Mouse (Mus musculus): ENCODE data around the gene Mat2a.
"Not testable (repeated sequence)": the region's sequence is repeated elsewhere in the genome, so short reads cannot be mapped to it uniquely, and the experiment has no call there.

The Mat2a gene

DNA sequence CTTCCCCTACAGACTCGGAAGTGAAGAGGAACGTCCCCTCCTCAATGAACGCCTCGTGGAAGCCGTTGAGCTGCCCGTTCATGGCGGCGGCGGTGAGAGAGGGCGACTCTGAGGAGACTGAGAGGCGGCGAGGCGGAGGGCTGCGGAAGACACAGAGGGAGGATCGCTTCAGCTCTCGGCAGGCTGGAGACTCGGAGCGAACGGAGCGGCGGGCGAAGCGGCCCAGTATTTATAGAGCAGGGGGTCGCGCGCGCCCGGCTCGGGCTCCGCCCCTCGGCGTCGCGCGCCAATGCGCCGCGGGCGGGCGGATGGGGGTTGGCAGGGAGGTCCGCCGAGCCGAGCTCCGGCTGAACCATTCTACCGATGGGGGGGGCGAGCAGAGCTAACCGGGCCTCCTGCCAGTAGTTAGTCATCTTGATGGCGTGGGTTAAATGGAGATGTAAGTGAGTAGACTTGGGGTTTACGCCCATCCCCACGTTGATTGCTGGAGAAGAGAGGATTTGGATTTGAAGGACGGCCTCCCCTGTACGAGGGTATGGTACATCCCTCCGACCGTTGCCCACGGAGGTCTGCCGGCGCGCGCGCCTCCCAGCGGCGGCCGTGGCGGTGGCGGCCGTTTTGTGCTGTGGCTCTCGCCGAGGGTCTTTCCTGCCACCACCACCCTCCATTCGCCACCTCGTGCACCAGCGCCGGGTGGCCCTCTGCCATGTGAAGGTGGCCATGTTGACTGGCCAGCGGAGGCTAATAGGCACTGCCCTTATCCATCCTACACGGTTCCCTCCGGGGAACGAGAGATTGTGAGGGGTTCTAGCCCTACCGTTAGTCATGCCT is at the start of gene Mat2a:
Gene Mat2a (minus strand): TSS at position 204 of the 831 bp plus-strand sequence.
- peak; percentile 97 for DNase-seq

DNA sequence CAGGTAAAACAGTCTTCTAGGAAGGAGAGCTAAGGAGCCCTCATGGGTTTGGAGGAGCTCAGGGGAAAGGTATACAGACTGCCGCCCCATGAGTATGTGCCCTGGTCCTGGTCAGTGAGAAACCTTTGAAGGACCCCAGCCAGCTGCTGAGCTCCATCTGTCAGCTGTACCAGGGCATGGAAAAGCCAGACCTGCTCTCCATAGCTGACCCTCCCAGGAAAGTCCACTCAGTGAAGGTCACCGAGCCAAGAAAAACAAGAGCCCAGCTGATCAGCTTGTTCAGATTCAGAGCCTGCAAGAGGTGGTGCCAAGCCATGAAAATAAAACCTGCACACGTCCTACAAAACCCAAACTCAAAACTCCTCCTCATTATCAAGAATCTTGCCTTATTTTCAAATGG is 49.5 kb upstream of the Mat2a start:
- no peak for DNase-seq

DNA sequence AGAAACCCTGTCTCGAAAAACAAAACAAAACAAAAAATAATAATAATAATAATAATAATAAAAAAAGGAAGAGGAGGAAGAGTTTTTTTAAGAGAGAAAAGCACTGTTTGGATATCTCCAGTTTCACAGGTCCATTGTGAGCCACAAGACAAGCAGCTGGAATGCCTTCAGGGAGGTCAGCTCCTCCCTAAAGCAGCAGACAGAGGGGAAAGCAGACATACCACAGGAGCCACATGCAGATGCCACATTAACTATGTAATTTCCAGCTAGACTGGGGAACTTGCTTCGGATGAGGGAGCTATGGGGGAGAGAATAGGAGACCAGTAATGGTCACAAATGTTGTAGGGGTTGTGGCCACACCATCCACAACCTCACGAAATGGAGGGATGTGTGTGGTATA is 47.9 kb upstream of the Mat2a start:
- no peak for DNase-seq

DNA sequence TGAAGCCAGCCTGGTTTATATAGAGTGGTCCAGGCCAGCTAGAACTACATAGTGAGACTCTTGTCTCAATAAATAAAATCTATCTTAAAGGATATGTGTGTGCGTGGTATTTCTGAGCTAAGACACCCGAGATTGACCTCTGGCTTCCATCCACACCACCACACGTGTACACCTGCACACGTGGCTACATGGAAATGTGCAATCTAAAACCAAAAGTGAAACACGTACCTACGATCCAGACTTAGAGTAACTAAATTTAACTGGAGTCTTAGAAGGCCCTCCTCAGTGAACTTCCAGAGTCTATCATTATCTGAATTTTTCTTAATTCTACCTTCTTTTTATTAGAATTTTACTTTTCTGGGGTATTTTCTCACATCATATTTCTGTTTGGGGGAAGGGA is 46.9 kb upstream of the Mat2a start:
- DNase-seq: no peak

DNA sequence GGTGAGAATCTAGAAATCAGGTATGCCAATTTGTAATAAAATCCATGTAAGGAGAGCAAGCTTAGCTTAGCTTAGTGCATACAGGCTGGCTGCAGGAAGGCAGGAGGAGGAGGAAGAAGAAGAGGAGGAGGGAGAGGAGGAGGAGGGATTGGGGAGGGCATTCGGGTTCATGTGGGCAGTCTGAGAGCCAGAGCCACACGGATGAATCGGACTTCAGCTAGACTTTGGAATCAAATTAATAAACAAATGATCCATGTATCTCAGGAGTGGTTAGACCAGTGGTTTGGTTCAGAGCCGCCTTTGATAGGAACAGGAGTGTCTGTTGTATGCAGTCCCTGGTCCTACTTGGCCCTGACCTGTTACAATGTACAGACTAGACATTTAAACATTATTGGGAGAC is 45.5 kb upstream of the Mat2a start:
- no peak for DNase-seq

DNA sequence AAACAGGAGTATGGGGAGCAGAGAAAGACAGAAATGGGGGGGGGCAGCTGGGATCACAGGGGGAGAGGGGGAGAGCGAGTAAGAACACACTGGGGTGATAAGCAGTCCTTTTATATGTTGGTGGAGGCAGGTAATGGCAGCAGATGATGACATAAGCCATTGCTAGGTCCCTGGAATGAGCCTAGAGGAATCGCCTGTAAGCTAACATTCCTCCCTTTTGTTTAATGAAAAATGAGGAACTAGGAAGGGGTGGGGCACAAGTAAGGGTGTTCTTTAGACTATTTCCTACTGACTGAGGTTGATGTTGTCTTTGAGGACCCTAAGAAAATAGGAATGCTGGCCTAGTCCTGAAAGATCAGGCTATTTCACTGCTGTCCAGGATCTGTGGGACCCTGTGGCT is 42.8 kb upstream of the Mat2a start:
- no peak for DNase-seq

DNA sequence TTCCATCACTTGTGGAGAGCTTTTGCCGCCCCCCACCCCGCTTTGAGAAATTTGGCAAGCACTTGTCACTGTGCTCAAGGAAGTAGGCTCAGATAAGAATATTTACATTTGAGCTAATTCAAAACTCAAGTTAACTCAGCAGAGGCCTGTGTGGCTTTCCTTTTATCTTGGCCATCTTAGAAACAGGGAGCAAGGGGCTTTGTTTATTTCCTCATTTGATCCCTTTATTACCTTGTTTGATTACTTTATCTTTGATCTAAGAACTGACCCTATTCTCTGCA is 41.0 kb upstream of the Mat2a start:
- no peak for DNase-seq

DNA sequence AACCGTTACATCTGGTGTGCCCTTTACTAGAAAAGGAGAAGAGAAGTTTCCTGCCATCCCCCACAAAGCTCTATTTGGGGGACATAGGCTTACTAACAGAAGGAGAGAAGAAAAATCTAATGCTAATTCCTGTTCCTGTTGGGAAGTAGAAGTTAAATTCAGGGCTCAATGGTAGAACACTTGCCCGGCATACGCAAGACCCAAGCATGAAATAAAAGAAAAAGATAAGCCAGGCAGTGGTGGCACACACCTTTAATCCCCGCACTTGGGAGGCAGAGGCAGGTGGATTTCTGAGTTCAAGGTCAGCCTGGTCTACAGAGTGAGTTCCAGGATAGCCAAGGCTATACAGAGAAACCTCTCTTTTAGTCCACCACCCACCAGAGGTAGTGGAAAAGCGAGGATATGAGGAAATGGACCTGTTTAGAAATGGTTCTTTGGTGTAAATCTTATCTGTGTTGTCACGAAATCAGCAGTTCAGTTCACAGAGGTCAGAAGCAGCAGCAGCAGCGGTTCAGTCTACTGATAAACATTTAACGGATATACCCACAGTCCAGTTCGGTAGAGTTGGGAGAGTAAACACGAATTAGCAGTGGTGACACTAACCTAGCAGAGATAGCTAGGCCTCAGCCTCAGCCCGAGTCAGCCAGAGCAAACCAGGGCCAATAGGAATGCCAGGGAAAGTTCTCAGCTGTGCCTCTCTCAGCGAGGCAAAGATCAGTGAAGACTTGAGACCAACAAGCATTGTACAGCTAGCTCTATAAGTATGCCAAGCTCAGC is 40.5 kb upstream of the Mat2a start:
- no peak for DNase-seq

DNA sequence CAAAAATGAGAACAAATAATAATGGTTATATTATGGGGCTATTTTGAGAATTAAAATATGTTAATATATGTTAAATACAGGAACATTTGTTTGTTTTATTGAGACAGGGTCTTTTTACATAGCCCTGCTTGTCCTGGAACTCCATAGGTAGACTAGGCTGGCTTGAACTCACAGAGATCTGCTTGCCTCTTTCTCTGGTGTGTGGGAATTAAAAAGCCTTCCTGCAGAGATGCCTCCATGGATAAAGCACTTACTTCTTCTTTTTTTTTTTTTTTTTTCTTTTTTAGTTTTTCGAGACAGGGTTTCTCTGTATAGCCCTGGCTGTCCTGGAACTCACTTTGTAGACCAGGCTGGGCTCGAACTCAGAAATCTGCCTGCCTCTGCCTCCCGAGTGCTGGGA is 39.3 kb upstream of the Mat2a start:
- not testable (repeated sequence) for DNase-seq

DNA sequence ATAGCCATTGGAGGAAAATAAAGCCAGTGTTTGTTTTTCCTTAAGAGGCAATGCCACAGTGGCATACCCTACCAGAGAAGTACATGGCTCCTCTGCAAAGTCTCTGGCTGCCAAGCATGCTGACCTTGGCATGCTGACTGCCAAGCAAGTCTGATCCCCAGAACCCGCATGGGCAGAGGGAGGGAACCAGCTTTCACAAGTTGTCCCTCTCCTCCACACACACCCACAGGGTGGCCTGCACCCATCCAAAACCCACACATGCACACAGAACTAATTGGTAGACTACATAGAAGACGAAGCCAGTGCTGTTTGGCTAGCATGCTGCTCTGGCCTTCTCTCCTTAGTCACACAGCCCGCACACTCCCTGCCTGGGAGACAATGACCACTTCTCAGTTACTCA is 38.3 kb upstream of the Mat2a start:
- no peak for DNase-seq

DNA sequence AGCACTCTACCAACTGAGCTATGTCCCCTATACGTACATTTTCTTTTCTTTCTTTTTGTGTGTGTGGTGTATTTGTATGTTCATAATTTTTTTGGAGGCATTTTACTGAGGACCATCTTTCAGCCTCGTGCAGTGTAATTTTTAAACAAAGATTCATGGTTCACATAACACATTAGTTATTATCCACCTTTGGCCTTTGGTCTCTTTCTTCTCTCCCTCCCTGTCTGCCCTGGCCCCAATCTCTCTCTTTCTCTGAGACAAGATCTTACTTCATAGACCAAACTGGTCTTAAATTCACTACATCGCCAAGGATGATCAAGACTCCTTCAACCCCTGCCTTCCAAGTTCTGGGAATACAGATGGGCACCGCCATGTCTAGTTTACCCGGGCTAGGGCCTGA is 37.5 kb upstream of the Mat2a start:
- no peak for DNase-seq

DNA sequence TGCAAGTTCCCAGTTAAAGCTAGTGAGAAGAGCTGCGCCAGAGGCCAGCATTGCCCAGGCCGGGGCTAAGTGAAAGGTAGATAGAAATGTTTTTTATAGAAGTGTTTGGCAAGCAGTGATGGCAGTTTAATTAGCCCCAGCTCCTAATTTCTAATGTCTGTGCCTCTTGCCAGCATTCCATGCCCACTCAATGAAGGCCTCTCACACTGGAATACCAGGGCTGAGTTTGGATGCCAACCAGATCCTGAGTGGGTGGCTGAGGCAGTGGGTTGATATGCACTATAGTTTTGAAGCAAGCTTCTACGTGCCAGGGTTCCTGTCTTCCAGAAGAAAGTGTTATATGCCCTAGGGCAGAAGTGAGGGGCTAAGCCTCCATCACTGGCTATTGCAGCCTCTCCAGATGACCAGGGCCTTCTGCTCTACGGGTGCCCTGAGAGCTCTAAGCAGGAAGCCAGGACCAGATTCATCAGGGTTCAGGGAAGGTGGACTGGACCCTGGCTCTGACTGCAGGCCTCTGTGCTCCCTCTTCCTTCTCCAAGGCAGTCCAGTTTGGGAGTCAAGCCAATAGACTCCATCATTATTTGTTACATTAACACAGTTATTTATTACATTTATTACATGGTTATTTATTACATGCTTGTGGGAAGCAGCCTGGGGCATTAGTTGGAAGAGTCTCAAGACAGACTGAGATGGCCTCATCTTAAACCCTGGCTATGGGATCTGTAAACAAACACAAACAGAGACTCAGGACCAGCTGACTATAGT is 36.0 kb upstream of the Mat2a start:
- DNase-seq: no peak

DNA sequence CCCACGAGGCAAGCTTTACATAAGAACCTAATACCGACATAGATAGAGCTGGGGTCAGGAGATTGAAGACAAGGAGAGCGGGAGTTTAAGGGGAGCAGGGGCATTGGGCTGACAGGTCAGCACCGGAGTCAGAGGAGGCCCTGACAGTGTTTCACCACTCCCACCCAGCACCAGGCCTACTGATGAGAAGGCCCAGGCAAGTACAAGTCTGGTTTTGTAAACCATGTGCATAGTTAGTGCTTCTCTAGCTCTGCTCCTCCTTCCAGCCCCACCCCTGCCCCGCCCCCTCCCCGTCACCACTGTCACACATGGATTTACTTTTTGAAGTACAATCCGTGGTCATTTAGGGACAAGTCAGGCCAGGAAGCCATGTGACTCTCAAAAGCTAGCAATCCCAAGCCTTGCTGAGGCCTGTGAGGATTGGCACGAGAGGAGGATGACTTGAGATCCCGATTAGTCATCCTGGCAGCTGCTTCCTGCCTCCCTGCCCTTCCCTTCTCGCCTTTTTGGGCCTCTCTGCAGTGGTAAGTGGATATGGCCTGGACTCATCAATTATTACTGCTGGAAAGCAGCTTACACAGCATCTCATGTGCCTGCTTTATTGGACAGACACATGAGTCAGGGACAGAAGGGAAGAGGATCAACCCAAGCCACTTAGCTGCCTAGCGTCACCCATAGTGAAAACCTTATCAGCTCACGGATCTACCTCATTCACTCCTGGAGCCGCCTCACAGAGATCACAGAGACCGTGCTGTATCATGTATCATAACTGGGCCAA is 34.1 kb upstream of the Mat2a start:
- DNase-seq: no peak

DNA sequence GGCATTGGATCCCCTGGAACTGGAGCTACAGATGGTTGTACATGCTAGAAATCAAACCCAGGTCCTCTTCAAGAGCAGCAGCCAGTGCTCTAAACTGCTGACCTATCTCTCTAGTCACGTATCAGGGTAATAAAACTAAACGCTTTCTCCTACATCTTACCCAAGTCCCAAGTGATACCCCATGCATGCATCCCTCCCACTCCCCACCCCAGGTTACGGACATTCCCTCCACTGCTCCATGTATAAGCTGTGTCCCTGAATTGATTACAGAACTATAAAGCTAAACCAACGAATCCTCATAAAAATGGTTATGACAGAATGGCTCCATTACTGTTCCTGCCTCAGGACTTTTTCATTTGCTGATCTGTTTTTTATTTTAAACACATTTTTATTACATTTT is 26.8 kb upstream of the Mat2a start:
- DNase-seq: no peak

DNA sequence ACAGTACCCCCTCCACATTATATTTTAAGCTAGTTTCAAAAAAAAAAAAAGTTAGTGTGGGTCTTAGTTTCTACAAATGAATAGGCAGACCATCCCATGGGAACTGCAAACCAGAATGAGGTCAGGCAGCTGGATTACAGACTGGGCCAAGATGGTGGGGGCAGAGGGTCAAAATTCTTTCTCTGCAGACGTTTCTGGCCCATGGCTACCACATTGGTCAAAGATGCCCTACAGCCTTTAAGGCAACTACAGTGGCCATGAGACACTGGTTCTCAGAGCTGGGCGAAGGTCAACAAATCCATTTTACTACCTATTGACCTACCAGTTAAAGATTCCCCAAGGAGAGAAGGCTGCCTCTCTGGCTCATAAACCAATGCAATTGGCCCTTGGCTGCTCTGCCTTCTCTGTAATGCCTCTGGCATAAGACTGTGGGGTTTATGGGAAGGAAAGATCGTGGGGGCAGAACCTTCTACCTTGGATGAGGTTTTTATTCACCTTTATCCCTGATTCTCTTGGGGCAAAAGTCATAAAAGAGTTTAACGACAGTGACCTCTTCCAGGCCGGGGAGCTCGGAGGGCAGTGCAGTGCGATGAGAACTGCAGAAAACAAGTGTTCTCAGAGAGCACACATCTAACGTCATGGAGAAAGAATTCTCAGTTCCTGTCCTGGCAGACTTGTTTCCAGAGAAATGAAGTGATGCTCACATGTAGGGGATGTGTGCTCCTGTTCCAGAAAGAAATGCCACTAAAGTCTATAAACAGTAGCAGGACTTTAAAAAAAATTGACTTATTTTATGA is 26.2 kb upstream of the Mat2a start:
- DNase-seq: no peak

DNA sequence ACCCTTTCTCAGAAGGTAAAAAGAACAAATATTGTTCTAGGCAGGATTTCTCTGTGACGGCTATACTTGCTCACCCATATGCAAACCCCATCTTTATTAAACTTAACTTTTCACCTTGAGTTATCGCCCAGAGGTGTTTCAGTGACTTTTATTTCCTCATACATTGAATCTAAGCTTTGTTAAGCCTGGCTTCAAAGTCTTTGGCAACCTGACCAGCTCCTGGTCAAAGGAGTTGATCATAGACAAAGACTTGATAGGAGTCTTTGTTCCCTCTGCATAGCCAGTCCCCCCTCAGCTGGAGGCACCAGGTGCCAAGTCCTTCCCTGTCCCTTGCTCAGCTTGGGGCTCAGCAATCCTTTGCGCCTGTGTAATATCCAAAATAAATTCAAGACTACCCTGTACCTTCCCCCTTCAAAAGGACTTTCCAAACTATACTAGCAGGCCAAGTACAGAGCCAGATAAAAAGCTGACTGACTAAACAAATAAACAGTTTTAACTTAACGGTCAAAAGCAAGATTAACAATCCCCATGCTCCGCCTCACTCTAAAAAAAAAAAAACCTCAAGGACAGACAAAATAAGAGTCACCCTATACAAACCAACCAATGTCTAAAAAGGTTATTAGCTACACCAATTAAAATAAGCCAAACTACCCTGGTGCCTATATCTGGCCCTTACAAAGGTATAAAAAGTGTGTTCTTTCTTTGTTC is 23.3 kb upstream of the Mat2a start:
- not testable (repeated sequence) for DNase-seq

DNA sequence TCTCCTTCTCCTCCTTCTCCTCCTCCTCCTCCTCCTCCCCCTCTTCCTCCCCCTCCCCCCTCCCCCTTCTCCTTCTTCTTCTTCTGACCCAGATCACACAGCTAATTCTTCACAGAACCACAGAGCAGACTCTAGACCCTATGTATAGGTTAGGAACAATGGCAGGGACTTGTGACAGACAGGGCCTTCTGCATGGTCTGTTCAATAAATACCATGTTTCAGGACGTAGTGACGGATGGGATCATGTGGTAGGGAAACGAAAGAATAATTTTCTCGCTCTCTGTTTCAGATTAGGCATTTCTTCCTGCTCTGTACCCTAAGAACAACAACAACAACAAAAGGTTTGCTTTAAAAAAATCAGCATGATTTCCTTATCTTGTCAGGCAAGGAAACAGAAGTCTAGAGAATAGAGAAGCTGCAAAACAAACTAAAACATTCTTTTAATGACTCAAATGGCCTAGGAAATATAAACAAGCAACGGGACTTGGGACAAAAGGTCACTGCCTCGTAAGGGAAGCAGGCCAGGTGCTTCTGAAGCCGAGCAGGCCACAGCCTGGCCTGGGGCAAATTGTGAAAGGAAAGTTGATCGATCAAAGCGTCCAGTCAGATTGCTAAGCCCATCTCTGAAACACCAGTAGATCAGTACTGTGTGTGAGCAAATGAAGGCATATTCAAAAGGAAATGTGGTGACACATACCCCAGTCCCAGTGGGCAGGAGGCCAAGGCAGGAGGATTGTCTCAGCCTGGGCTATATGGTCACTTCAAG is 20.9 kb upstream of the Mat2a start:
- no peak for DNase-seq

DNA sequence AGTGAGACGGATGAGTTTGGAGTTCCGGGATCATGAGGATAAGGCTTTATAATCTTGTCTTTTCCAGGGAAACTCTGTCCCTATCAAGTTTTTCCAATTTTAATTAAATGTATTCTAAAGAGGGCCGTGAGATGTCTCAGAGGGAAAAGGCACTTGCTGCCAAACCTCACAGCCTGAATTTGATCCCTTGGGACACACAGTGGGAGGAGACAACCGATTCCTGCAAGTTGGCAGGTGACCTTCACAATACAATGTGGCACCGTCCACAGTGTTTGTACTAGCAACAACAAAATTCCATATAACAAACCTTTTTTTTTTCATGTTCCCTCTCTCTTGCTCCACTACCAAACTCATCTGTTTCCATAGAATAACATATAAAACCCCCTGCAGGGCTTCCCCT is 19.6 kb upstream of the Mat2a start:
- DNase-seq: no peak

DNA sequence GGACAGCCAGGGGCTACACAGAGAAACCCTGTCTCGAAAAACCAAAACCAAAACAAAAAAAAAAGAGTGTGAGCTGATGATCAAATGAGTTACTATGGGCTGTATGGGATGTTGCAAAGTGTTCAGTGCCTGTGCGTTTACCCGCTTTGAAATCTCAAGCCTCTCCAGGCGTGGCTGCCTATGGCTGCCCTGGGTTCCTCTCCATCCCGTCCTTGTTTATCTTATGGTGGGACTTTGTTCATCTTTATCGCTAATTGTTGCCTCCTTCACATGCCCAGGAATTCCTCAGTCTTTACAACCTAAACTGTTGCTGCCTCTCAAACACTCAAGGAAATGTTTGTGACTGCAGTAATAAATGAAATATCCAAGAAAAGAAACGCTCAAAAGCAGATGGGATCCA is 19.1 kb upstream of the Mat2a start:
- no peak for DNase-seq

DNA sequence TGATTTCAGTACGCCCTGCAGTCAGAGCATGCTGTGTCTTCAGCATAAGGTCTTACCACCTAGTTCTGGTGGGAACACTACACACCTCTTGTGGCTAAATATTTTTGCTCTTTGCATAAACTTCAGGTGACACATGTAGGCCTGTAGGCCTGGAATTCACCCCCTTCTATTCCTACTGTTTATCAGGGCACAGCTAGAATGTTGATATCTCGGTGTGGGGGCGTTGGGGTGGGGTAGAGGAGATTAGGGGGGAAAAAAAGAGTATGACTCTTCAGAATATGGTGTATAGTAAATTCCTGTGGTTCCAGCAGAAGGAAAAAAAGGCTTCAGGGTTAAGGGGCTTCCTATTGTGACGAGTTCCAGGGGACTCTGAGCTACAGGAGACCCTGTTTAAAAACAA is 17.2 kb upstream of the Mat2a start:
- DNase-seq: no peak

Measured in right cerebral cortex, postnatal 4 days (tissue).